Mouse (Mus musculus): ENCODE data around the gene Rdx.

The Rdx gene

DNA sequence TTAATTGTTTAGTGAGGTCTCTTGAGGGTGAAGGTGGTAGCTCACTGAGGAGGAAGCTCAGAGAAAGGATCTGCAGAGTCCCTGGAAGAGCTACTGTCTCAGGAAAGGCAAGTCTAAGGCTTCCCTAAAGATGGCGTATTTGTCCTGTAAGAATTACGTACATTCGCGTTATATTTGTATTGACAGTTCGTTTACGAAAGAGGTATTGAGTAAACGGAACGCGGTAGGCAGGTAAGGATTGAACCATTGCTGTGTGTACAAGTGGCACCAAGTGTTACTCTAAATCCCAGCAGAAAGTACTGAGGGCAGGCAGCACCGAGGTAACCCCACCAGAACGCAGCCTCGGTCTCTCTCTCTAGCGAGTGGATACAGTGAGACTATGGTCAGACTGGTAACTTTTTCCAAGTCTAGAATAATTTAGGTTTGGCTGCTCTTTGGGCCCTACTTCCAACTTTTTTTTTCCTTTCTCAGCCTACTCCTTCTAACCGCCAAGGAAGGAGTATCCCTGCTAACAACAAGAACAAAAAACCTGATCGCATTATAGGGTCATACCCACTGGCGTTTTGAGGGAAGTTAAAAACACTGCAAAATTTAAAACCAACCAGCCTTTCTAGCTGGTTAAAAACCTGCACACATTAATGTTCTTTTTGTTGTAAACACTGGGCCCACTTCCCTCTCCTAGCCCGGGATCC, at the start of gene Rdx:
Gene Rdx, plus strand, starts transcription at position 45 of the 692 bp plus-strand sequence.
- DNase-seq (ENCODE audit: extremely low read depth, low read depth), result peak; percentile 14

DNA sequence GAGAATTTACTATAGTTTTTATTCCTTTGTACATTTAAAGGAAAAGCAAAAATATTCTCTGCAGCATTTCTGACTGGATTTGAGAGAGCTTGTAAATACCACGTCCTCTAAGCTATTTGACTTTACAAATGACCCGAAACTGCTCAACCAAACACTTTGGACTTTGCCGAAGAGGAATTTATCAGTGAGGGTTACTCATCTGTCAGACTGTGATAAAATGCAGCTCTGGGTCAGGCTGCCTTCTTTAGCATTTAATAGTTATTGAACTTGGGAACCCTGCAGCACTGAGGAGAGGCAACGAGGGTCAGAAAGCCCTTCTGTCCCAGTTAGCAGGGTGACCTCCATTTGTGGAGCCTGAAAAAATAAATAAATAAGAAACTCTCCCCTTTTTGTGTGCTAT, 43.5 kb upstream of the Rdx start:
- no peak for DNase-seq (ENCODE audit: extremely low read depth, low read depth)

DNA sequence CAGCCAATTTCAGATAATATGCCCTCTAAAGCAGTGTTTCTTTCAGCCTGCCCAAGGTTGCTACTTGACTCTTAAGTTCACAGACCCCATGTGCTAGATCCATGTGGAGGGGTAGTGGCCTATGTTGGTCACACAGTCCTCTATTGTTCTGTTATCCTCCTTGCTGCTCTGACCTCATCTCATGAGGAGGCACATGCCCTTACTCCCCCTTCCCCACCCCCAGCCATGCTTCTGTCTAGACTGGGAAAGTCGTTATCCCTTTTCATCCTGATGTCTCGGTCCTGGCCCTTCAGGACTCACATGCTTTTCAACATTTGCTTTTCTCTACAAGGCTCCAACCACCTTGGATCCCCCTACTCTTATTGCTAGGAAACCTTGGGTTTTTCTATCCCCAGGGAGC, 39.6 kb upstream of the Rdx start:
- DNase-seq (ENCODE audit: extremely low read depth, low read depth), result no peak

DNA sequence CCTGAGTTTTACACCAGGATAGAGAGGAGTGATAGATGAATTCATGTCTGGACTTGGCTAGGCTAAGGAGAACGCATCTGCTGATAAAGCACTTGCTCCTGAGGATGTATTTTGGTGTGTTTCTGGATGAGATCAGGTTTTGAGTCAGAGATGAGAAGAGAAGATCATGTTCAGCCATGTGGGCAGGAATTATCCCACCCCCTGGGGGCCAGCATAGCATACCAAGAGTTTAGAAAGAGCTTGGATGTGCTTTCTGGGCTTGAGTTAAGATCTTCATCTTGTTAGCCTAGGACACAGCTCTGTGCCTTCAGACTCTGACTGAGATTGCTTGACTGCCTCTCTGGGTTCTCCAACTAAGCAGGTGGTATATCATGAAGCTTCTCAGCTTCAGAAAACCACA, 38.5 kb upstream of the Rdx start:
- no peak for DNase-seq (ENCODE audit: extremely low read depth, low read depth)

DNA sequence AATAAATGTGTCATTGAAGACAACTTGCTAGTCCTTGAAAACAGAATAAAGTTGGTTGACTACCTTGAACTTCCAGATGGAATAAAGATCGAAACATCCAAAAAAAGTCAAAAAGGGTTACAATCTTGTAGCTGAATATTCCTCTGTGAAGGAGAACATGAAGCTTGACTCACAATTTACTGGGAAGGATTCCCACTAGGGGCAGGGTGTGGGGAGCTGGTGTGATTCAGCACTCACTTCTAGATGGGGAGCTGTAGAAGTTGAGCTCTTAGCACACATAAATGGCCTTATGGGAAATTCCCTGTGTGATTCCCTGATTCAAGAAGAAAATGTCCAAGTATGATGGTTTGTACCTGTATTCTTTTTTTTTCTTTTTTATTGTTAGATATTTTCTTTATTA, 34.7 kb upstream of the Rdx start:
- DNase-seq (ENCODE audit: extremely low read depth, low read depth), result no peak

DNA sequence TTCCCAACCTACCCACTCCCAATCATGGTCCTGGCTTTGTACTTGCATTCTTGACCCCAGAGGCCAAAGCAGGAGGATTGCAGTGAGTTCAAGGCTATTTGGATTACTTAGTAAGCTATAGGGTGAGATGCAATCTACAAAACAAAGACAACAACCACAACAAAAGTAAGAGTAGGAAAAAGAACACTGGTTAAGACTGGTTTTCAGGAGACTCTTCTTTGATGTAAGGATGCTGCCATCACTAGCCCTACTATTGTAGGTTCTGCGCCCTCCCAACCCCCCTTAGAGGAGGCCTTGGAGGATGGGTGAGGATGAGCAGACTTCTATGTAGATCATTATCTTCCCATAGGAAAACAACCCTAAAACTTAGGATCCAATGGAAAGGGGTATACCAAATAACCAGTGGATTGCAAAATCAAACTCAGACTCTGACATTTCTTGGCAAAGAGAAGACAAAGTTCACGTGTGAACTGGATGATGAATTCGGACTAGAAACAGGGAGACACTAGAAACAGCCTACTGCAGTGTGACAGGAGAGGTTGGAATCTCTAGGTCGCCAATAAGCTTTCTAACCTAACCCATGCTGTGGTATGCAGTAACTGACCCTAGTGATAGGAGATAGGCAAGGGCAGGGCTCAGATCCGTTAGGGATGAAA, 34.1 kb upstream of the Rdx start:
- no peak for DNase-seq (ENCODE audit: extremely low read depth, low read depth)

DNA sequence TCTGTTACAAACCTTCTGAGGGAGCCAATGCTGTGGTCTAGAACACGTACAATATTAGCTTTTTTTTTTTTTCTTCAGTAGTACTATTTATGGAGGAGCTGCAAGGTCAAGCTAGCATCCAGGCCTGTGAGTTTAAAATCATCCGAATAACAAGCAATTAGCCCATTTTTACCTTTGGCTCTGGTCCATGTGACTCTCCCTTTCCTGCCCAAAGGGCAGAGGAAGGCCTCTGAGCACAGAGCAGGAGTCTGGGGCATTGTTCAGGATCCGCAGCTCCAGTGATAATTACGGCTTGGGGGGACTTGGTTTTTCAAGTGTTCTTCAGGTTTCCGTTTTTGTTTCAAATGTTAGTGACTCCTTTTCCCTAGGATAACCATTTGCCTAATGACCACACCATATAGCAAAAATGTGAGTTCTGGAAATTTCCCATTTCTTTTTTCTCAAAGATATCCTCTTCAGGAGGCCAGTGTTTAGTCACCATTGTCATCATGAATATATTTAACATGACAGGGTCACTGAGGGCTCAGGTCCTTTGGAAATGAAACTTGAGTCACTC, 33.0 kb upstream of the Rdx start:
- no peak for DNase-seq (ENCODE audit: extremely low read depth, low read depth)

DNA sequence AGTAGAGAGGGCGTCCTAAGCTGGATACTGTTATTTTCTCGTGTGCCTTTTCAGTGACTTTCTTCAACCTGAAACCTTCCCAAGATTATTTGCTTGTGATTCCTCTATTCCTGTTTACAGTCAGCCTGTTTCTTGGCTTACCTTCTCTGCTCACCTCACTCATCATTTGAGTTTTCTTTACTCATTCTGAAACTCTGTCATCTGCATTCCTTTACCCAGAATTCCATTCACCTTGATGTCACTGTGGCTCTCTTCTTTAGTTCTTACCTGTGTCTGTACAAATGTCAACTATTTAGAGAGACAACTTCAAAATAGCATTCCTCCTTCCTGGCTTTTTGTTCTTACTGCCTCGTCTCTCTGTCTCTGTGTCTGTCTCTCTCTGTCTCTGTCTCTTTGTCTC, 29.9 kb upstream of the Rdx start:
- no peak for DNase-seq (ENCODE audit: extremely low read depth, low read depth)

DNA sequence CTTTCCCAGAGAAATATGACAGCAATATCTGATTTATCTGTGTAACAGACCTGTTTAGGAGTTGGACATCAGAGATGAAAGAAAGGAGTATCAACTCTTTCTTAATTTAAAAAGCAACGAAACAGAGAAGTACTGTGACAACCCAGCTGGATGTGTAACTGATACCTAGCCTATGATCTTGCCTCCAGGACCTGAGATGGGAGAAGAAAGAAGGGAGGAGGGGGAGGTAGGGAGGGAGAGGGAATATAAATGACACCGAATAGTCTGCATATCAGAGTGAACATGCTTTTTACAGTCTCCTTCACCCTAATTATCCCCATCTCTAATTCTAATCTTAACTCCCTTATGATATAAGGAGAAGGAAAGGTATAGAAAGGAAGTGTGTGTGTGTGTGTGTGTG, 29.1 kb upstream of the Rdx start:
- no peak for DNase-seq (ENCODE audit: extremely low read depth, low read depth)

DNA sequence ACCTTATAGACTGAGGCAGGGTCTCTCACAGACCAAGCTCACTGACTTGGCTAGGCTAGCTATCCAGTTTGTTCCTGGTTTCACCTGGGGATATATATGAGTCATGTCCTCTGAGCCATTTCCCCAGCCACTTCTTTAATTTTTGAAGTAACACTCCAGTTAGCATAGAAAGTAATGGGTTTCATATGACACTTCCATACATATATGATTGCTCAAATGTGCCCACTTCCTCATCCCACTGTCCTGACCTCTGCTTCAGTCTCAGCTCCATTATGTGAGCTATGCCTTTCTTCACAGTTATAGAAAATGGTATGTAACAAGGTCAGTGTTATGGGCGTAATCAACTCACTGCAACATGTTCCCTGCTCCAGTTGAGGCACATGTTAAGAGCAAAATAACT, 28.5 kb upstream of the Rdx start:
- DNase-seq (ENCODE audit: extremely low read depth, low read depth), result no peak

DNA sequence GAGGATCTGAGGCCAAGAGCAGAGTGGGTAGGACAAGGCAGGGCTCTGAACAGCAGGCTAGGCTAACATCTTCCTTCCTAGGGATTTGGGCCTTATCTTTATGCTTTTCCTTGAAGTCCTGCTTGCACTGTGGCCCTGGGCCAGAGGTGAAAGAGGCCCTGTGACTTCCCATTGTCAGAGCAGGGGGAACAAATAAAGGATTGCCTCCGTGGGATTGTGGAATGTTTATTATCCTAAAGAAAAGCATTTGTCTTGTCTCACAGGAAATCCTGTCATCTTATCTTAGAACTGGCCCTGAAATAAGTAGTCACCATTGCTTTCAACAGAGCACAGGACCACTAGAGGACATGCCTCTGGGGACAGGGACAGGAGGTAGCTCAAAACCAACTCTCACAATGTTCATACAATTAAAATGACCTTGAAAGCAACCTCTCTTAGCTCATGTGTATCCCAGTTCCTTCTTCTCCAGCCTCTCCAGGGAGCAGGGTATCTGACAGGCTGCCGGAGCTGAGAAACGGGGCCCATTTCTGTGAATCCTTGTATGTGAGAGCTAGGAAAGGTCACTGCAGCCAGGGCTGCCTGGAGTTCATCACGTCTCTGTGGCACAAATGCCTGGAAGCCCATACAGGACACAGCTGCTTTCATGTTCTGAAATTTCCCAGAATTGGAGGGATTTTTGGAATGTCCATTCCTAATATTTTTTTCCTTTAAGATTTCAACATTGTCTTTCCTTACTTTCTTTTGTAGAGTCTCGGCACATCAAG, 19.5 kb upstream of the Rdx start:
- no peak for DNase-seq (ENCODE audit: extremely low read depth, low read depth)

DNA sequence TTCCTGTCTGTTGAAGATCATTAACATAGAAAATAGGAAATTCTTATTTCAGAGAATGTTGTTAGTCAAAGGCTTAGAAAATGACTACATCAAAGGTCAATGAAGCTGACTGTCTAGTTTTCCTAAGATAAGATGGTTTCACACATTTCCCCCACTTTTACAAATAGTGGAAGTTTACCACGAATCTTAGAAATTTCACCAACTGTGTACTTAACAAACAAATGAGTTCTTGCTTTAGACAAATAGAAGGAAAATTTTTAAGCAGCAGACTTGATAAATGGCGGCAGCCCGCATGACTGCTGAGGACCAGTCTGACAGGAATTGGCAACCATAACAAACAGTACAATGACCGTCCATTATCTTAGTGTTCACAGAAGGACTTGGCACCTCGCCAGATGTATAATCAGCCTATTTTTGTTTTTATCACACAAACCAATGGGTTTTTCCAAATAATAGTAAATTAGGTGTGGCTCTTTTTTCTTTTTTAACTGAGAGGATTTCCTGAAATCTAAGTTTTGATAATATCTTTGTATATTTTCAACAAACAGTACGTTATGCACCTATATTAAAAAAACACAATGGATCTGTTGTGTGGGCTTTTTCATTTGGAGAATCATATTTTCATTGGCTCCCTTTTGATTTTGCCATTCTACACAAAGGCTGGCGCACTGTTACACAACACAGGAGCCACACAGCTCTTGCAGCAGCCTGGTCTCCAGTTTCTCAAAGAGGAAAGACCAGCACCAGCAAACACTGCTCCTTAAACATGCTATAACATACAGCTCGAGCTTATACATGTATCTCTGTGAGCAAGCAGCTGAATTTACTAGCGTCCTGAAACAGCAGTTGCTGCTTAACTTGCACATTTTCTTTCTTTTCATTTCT, 18.2 kb upstream of the Rdx start:
- peak; percentile 51 for DNase-seq (ENCODE audit: extremely low read depth, low read depth)

DNA sequence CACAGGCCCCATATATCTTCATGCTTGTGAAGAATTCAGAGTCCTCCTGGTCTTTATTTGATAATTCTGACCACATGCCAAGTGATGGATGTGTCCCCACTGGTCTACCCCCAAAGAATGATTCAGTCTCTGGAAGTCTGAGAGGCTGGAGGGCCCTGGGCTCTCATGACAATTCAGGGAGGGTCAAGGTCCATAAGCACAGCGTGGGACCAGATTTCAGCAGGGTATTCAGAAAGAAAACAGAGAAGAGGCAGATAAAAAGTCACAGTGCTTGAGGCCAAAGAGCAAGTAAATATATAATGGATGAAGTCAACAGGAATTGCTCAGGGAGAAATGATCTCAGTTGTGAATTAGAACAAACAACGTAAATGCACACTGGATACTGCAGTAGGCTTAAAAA, 15.5 kb upstream of the Rdx start:
- no peak for DNase-seq (ENCODE audit: extremely low read depth, low read depth)

DNA sequence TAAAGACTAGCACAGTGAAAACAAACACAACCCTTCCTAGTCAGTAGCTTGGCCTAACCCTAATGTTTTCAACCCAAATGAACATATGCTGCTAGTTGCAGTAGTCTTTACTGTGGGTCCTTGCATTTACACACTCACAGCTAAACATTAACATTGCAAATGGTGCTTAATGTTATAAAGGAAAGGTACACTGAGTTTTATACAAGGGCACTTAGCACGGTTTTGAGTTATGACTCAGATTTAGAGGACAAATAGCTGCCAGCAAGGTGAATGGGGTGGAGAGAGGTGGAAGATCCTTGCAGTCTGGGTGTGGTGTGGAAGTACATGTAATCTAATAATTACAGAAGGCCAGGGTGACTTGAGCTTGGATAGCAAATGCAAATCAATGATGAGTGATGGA, 9.5 kb upstream of the Rdx start:
- no peak for DNase-seq (ENCODE audit: extremely low read depth, low read depth)

DNA sequence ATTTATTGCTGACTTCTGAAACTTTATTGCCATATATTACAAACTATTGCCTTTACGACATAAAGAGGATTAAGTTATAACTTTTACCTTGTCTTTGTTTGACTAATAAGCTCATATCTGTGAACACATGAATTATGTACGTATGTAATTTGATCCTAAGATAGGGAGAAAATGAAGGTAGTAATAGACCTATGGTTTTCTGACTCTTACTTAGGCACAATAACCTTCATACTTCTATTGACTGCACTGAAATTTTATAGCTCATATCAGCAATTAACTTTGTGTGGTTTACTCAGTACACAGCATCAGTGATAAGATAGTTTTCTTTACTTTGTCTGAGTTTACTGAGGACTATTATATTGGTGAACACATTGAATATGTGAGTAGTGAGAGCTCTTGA, 5.3 kb upstream of the Rdx start:
- no peak for DNase-seq (ENCODE audit: extremely low read depth, low read depth)

DNA sequence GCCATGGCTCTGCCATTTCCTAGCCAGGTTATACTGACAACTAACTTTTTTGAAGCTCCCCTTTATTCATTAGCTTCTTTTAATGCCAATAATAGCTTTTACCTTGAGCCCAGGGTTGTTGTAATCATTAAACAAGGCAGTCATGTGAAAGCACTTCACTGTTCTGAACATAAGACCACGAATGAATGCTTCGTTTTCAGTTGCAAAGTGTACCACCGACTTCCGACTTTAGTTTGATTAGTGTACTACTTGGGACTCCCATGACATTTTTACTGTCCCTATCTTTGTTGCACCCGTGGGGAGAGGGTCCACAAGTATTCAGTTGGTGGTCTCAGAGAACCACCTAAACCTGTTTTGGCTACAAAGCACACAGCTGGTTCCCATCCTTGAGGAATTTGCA, 287 bp upstream of the Rdx start:
- DNase-seq (ENCODE audit: extremely low read depth, low read depth), result no peak

DNA sequence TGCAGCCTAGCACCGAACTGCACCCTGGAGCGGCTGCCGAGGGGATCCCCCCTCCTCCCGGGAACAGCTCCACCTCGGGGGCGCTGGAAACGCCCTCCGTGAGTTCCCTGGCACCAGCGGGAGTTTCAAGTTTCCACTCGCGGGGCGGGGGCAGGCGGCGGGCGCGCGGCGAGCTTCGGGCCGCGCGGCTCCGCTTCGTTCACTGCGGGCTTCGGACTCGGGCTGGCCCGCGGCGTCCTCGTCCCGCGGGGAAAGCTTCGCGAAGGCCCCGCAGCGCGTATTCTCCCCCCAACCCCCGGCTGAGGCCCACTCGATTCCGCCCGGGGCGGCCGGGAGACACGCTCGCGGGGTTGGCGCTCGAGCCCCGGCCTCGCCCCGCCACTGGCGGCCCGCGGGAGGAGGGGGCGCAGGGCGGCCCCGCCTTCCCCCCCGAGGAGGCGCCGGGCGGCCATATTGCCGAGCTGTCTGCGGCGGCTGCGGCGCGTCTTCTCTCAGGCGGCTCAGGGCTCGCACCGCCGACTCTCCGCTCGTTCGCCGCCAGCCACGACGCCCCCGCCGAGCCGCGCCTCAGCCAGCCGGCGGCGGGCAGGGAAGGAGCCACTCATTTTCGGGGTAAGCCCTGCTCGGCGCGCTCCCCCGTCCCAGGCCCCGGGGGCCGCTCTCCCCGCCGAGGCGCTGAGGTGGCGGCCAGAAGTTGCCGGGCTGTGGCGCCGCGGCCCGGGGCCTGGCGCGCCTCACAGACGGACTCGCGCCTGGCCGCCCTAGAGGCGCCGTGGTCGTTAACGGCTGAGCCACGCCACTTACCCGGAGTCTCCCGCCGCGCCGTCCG, 1.1 kb downstream of the Rdx start:
- DNase-seq (ENCODE audit: extremely low read depth, low read depth), result peak; percentile 15

DNA sequence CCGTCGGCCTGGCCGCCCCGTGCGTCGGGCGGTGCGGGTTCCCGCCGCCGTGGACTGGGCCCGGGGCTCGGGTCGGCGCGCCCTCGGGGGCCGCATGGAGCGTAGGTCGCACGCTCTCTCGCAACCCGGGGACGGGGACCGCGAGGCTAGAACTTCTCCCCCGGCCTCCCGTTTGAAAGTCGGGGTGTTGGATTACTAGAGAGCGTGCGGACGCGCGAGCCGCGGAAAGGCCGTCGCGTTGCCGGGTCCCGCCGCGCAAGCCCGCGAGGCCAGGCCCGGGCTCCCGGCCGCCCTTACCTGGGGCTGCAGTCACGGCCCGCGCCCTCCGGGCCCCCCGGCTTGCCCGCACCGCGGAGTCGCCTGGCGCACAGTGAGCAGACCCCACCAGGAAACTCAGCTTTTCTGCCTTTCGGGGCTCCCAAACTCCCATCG, 1.7 kb downstream of the Rdx start:
- no peak for DNase-seq (ENCODE audit: extremely low read depth, low read depth)

DNA sequence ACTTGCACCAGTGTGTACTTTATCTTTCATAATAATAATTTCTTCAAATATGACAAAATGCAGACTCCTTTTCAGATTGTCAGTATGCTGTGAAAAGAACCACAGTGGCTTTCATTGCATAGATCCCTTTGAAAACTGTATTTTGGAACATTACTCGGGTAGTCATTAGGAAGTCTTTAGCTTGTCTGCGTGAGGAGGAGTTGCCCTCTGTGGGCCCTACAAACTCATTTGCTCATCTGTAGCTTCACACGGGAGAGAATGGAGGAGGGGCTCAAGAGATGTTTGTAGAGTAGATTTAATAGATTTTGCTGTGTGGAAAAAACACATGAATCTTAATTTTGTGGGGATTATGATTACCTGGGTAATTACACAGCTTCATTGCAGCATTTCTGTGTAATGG, 2.6 kb downstream of the Rdx start:
- peak; percentile 11 for DNase-seq (ENCODE audit: extremely low read depth, low read depth)

DNA sequence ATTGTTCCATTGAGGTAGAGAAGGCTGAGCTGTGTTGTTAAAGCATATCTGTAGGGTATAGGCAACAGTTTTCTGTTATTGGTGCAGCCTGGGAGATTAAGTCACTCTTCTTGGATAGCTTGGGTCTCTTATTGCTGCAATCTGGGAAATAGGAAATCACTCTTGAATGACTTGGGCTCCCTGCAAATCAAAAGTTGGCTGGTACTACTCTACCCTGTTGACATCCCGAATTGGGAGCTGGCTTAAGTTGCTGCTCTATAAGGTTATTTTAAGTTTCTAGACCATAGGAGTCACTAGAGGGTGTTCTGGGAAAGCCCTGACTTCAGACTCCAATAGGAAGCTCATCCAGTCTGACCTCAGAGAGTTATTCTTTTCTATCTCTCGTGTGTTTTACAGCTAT, 3.4 kb downstream of the Rdx start:
- DNase-seq (ENCODE audit: extremely low read depth, low read depth), result no peak

Measured in MEL-GATA-1-ER (cell line).